Mouse (Mus musculus): Measurements from ENCODE around the gene Naa10.
A peak's percentile ranks its signal among the peaks of the same experiment; 100 is the strongest.

Gene Naa10

GRCm38 (mm10) chrX:73921823-73922549, at the start of gene Naa10, which contains the start of gene Arhgap4:
Gene Naa10, minus strand, starts transcription at chrX:73921944.
Gene Arhgap4, minus strand, starts transcription at chrX:73921870.
- DNase-seq (ENCODE audit: low spot score) = peak; percentile 91

- no peak for DNase-seq (ENCODE audit: low spot score)
These were observed 49.0 kb upstream of the Naa10 start for GRCm38 (mm10) chrX:73970781-73971180.

- DNase-seq (ENCODE audit: low spot score) = no peak
These were observed 48.0 kb upstream of the Naa10 start for GRCm38 (mm10) chrX:73969729-73970128.

- no peak for DNase-seq (ENCODE audit: low spot score)
These were observed 47.4 kb upstream of the Naa10 start for GRCm38 (mm10) chrX:73969167-73969566.

- peak; percentile 89 for DNase-seq (ENCODE audit: low spot score)
These were observed 45.7 kb upstream of the Naa10 start for GRCm38 (mm10) chrX:73967177-73968075.

GRCm38 (mm10) chrX:73966248-73967176, 44.8 kb upstream of the Naa10 start, which contains the start of gene Hcfc1:
Gene Hcfc1, minus strand, starts transcription at chrX:73966357.
- DNase-seq (ENCODE audit: low spot score) = peak; percentile 93

GRCm38 (mm10) chrX:73965307-73965706, 43.6 kb upstream of the Naa10 start:
- peak; percentile 43 for DNase-seq (ENCODE audit: low spot score)

- peak; percentile 63 for DNase-seq (ENCODE audit: low spot score)
These were observed 42.6 kb upstream of the Naa10 start for GRCm38 (mm10) chrX:73964363-73964762.

- DNase-seq (ENCODE audit: low spot score) = no peak
These were observed 33.2 kb upstream of the Naa10 start for GRCm38 (mm10) chrX:73954988-73955387.

- DNase-seq (ENCODE audit: low spot score) = no peak
These were observed 30.9 kb upstream of the Naa10 start for GRCm38 (mm10) chrX:73952603-73953002.

GRCm38 (mm10) chrX:73949341-73949740, 27.6 kb upstream of the Naa10 start:
- no peak for DNase-seq (ENCODE audit: low spot score)

GRCm38 (mm10) chrX:73948647-73949046, 26.9 kb upstream of the Naa10 start:
- DNase-seq (ENCODE audit: low spot score) = peak; percentile 60

- no peak for DNase-seq (ENCODE audit: low spot score)
These were observed 25.2 kb upstream of the Naa10 start for GRCm38 (mm10) chrX:73946896-73947295.

- DNase-seq (ENCODE audit: low spot score) = no peak
These were observed 20.6 kb upstream of the Naa10 start for GRCm38 (mm10) chrX:73942294-73942693.

GRCm38 (mm10) chrX:73941860-73942259, 20.1 kb upstream of the Naa10 start:
- no peak for DNase-seq (ENCODE audit: low spot score)

- no peak for DNase-seq (ENCODE audit: low spot score)
These were observed 10.1 kb upstream of the Naa10 start for GRCm38 (mm10) chrX:73931871-73932270.

- DNase-seq (ENCODE audit: low spot score) = peak; percentile 79
These were observed 8.8 kb upstream of the Naa10 start, which contains the start of gene Renbp for GRCm38 (mm10) chrX:73930402-73931062. Gene Renbp, minus strand, starts transcription at chrX:73930850.

GRCm38 (mm10) chrX:73922550-73922882, 772 bp upstream of the Naa10 start:
- DNase-seq (ENCODE audit: low spot score) = no peak

GRCm38 (mm10) chrX:73921285-73921822, 390 bp downstream of the Naa10 start:
- no peak for DNase-seq (ENCODE audit: low spot score)

- DNase-seq (ENCODE audit: low spot score) = no peak
These were observed 3.1 kb downstream of the Naa10 start for GRCm38 (mm10) chrX:73918631-73919030.

- no peak for DNase-seq (ENCODE audit: low spot score)
These were observed 4.8 kb downstream of the Naa10 start for GRCm38 (mm10) chrX:73916945-73917344.

Measured in lung, postnatal 25 days (tissue).